Mouse (Mus musculus) liver, postnatal 0 days (tissue): ENCODE measurements around the gene Zfp423. TPM values are rescaled to one million over a fixed set of nuclear protein-coding genes. Genes with fewer than 3 reads are reported as not detected.
A peak's percentile ranks its signal among the peaks of the same experiment; 100 is the strongest.

Experiments used
- ATAC-seq: fragments of 200-750 bp; cut with Nextera tagmentation; 2 replicates; pipeline ENCODE4 v1.8.0; 2017; ENCODE audit warnings: mild to moderate bottlenecking, moderate library complexity
- DNase-seq: peaks from one replicate; pipeline ENCODE4 v3.0.0-alpha.2; 2016
- H3K27ac ChIP-seq: fragments of 300-500 bp; sonication (generic); 2 replicates; pipeline ENCODE4 v1.5.1; 2014; ENCODE audit warnings: antibody characterized with exemption, moderate library complexity, mild to moderate bottlenecking, low read depth
- H3K27me3 ChIP-seq: fragments of 300-500 bp; sonication (generic); 2 replicates; pipeline ENCODE4 v1.6.1; 2014; ENCODE audit warnings: low read length, control low read depth, mixed read lengths; ENCODE audit not compliant: insufficient read depth
- H3K36me3 ChIP-seq: fragments of 300-500 bp; sonication (generic); replicated peaks from 2 replicates; pipeline ENCODE4 v1.6.1; 2014; ENCODE audit warnings: mild to moderate bottlenecking, control low read depth, low read length, moderate library complexity, mixed read lengths; ENCODE audit not compliant: insufficient read depth
- H3K4me1 ChIP-seq: fragments of 300-500 bp; sonication (generic); 2 replicates; pipeline ENCODE4 v1.6.1; 2014; ENCODE audit warnings: antibody characterized with exemption, mild to moderate bottlenecking, control low read depth; ENCODE audit not compliant: insufficient read depth
- H3K4me2 ChIP-seq: fragments of 300-500 bp; sonication (generic); 2 replicates; pipeline ENCODE4 v1.6.1; 2014; ENCODE audit warnings: low read depth, mild to moderate bottlenecking, low read length, moderate library complexity, mixed read lengths
- H3K4me3 ChIP-seq: fragments of 300-500 bp; sonication (generic); 2 replicates; pipeline ENCODE4 v1.5.1; 2014; ENCODE audit warnings: low read depth, low read length
- H3K9ac ChIP-seq: fragments of 300-500 bp; sonication (generic); replicated peaks from 2 replicates; pipeline ENCODE4 v1.6.1; 2014; ENCODE audit warnings: mild to moderate bottlenecking, moderate library complexity
- H3K9me3 ChIP-seq: fragments of 300-500 bp; sonication (generic); 2 replicates; pipeline ENCODE4 v1.6.1; 2016; ENCODE audit warnings: mild to moderate bottlenecking, control low read depth, low read length, mixed read lengths
- CTCF ChIP-seq: sonication (generic); IDR thresholded peaks from 2 replicates; pipeline ENCODE4 v1.5.1; 2016; ENCODE audit warnings: antibody characterized with exemption, low read depth
- EP300 ChIP-seq: IDR thresholded peaks from 2 replicates; pipeline ENCODE4 v1.6.1; 2016; ENCODE audit warnings: antibody characterized with exemption, low read depth, mild to moderate bottlenecking
- WGBS: fragments of 180-500 bp; shearing (Covaris S2); extraction: QIAGEN DNeasy Blood & Tissue Kit; methylation state at CpG from one replicate; pipeline ENCODE4 v1.1.7; 2014; ENCODE audit not compliant: insufficient replicate concordance; 5-methylcytosine and 5-hydroxymethylcytosine counted together
- polyA plus RNA-seq: library from polyadenylated mRNA; unstranded; fragments of >200 nt; fragmentation: Nextera tagmentation; extraction: Ambion mirVana; gene quantifications from 2 replicates; pipeline ENCODE4 v1.2.1, GENCODE M21; 2015

The Zfp423 gene
- polyA plus RNA-seq, 1 experiment from 2014 or later: 0.31 TPM

DNA sequence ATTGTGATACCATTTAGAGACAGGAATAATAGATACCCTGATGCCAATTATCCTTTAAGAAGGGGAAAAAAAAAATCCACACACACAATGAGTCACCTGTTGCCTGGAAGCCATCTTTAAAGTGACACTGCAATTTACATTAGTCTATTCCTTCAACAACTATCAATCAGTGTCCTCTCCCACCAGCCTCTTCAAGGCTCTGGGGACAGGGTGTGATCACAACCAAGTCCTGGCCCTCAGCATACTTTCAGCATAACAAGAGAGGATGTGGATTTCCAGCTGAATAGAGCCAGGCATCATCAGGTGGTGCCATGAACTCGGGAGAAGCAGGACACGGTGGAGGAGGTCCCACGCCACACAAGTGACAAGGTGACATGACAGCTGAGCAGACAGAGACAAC lies 156.8 kb downstream of the Zfp423 start:
- Histone ChIP-seq H3K27ac (no peak overlapping the region), H3K9ac (no peak overlapping the region), H3K27me3 (no peaks in the 10 kb centered on the region), H3K36me3 (no peaks in the 10 kb centered on the region), H3K4me3 (no peak overlapping the region), H3K9me3 (no peaks in the 10 kb centered on the region), H3K4me2 (no peak overlapping the region), H3K4me1 (no peaks in the 10 kb centered on the region)
- WGBS: 55% methylated on average over 3 of the region's 3 CpGs
- DNase-seq (no peak), ATAC-seq (no peak)
- TF ChIP-seq CTCF: no peak
- TF ChIP-seq EP300: no peak

DNA sequence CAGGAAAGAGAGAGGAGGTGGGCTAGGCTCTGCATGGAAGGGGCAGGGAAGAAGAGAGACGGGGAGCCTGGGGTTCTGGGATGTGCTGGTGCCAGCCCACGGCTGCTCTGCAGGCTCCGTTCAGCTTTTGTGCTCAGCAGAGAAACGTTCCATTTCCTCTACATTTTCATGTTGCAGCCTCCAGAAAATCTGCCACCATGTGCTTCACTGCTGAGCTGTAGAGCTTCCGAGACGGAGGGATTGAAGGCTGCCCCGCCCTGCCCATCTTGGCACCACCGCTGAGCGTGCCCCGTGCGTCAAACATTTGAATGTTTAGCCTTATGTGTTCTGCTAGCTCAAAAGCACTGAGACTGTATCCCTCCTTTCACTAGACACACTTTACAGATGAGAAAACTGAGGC lies 159.3 kb downstream of the Zfp423 start:
- ATAC-seq (no peak), DNase-seq (no peak)
- no peaks in the 10 kb centered on the region for H3K4me1 ChIP-seq
- TF ChIP-seq CTCF: no peak
- WGBS: 82% methylated on average over 11 of the region's 11 CpGs
- no peak overlapping the region for H3K4me2 ChIP-seq
- no peak overlapping the region for H3K27ac ChIP-seq
- no peak overlapping the region for H3K4me3 ChIP-seq
- H3K9me3 ChIP-seq: no peaks in the 10 kb centered on the region
- H3K27me3 ChIP-seq: no peaks in the 10 kb centered on the region
- H3K36me3 ChIP-seq: no peaks in the 10 kb centered on the region
- no peak overlapping the region for H3K9ac ChIP-seq

DNA sequence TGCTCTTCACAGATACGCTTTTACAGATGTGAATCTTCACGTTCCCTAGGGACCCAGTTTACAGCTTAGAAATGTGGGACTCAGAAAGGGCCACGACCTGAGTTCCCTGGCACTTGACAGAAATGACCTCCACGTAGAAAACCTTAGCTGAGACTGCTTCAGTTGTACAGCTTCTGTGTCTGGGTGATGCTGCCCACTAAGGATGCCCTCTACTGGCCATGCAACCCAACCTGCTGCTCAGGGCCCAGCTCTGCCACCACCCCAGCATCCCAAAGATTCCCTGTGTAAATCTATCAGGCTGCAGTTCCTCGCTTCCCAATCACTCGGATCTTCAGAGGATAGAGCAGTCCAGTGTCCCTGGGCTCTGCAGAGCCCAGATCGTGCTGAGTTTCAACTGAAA lies 163.2 kb downstream of the Zfp423 start:
- no peaks in the 10 kb centered on the region for H3K9me3 ChIP-seq

DNA sequence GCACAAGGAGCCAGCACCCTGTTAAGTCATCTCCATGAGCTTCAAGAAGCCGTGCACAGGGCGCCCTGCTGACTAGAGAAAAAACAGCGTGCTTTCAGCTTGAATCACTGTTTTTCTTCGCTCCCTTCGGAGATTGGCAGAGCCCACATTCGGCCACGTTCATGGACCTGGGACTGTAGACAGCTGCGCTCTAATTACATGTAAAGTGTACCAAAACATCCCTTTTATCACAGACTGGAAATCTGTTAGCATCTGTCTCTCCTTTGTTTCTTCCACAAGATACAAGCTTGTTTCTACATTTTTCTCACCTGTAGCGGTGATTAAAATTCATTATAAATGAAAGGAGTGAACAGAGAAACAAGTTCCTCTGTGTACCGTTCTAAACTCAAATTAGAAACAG lies 164.8 kb downstream of the Zfp423 start:
- H3K27me3 ChIP-seq: no peaks in the 10 kb centered on the region

More for the DNA sequence above, 163.2 kb downstream of the Zfp423 start:
- Histone ChIP-seq H3K4me1 (no peaks in the 10 kb centered on the region), H3K27me3 (no peaks in the 10 kb centered on the region), H3K4me3 (no peak overlapping the region), H3K27ac (no peak overlapping the region), H3K9ac (no peak overlapping the region), H3K36me3 (no peaks in the 10 kb centered on the region), H3K4me2 (no peak overlapping the region)
- ATAC-seq: no peak
- TF ChIP-seq CTCF (peak; percentile 32; the same call in 1 of the 2 replicates), EP300 (no peak)
- no peak for DNase-seq
- 68% methylated on average over 7 of the region's 7 CpGs for WGBS

DNA sequence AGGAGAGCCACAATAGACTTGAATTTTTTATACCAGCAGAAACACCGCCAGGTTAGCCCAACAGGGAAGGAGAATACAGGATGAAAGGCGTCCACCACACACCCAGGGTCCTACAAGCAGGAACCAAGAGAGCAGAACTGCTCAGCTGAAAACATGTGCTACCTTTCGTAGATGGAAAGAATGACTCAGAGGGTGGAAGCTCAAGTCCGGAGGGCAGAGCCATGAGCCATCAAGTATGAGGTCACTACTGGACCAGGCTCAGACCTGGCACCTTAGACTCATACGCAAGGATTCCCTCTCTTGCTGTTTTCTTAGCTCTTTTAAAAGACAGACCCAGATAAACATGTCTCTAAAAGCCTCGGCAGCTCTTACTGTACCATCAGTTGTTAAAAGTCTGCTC lies 168.3 kb downstream of the Zfp423 start:
- H3K36me3 ChIP-seq: no peaks in the 10 kb centered on the region
- no peak overlapping the region for H3K4me3 ChIP-seq
- H3K4me2 ChIP-seq: no peak overlapping the region
- H3K9me3 ChIP-seq: no peaks in the 10 kb centered on the region
- WGBS: 69% methylated on average over 6 of the region's 6 CpGs
- ATAC-seq (no peak), DNase-seq (no peak)
- H3K27ac ChIP-seq: no peak overlapping the region
- H3K9ac ChIP-seq: no peak overlapping the region
- no peaks in the 10 kb centered on the region for H3K27me3 ChIP-seq
- no peaks in the 10 kb centered on the region for H3K4me1 ChIP-seq
- TF ChIP-seq EP300 (no peak), CTCF (no peak)

More for the DNA sequence above, 164.8 kb downstream of the Zfp423 start:
- ATAC-seq: no peak
- no peak overlapping the region for H3K4me2 ChIP-seq
- no peaks in the 10 kb centered on the region for H3K9me3 ChIP-seq
- no peak for DNase-seq
- WGBS: 79% methylated on average over 10 of the region's 10 CpGs
- no peak overlapping the region for H3K9ac ChIP-seq
- TF ChIP-seq EP300 (no peak), CTCF (no peak)
- no peaks in the 10 kb centered on the region for H3K4me1 ChIP-seq
- H3K27ac ChIP-seq: no peak overlapping the region
- H3K36me3 ChIP-seq: no peaks in the 10 kb centered on the region
- no peak overlapping the region for H3K4me3 ChIP-seq

DNA sequence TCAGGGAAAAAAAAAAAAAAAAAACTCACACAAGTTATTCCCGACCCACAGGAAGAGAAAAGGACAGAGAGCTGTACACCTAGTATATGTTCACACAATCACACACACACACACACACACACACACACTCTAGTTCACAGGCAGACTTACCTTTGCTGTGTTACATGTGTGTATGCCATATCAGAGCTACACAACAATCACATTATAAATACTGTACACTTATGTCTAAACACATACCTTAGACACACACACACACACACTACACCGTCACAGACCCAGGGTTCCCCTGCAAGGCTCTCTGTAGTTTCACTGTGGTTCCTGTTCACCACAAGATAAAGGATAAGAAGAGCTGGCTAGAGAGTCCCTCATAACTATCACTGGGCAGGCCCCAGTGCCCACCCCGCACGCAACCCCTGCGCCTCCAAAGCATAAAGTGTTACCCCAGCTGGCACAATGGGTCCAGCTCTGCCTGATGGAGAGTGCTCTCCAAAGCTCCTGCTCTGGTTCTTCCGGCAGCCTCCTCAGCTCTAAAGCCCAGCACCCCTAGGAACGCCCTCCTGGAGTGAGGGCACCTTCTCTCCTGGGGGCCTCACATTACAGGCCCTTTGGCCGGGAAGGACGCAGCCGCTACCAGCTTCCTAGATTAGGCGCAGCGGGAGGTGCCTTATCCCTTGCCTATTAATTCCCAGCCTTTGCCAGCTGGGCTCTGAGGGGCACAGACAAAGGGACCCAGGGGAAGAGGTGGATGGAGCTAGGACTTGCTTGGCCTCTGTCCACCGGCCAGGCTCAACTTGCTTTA lies 174.6 kb downstream of the Zfp423 start:
- no peaks in the 10 kb centered on the region for H3K9me3 ChIP-seq
- no peak overlapping the region for H3K4me2 ChIP-seq
- no peak overlapping the region for H3K4me3 ChIP-seq
- no peak overlapping the region for H3K9ac ChIP-seq
- WGBS: 83% methylated on average over 13 of the region's 13 CpGs
- H3K4me1 ChIP-seq: no peaks in the 10 kb centered on the region
- no peak for TF ChIP-seq CTCF
- no peak for TF ChIP-seq EP300
- no peak overlapping the region for H3K27ac ChIP-seq
- no peaks in the 10 kb centered on the region for H3K27me3 ChIP-seq
- ATAC-seq (no peak), DNase-seq (no peak)
- H3K36me3 ChIP-seq: no peaks in the 10 kb centered on the region
